Mouse (Mus musculus): ENCODE measurements at regions not wholly inside any gene's neighbourhood (a gene's known extent, or its start where the extent isn't known, plus 50 kb on each side); places are given as distances from the start of the nearest gene placed in this dataset.

DNA sequence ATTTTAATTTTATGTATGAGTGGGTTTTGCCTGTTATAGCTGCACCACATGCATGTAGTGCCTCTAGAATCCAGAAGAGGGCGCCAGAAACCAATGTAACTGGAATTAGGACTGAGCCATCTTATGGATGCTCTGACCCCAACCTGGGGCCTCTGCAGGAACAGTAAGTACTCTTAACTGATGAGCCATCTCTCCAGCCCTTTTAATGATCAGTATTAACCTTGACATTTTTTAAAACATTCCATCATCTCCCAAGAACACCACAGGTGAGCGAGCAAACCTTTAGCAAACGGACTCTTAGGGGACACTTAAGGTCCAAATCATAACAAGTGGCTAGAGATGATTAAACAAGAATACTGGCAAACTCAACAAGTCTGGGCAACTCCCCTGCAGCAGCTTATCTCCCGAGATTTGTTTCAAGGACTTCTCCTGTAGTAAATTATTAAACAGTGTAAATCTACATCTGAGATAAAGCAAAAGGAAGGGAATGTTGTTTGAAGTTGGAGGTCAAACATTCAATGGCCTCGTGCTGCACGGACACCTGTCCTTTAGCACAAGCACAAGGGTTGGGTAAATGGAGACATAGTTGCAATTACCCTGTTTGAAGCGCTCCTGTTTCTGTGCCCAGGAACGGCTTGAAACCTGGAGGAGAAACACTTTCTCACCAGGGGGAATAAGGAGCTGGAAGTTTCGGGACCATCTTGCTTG is 75.9 kb upstream of the Cpsf6 start:
- Histone ChIP-seq H3K27me3 (ENCODE audit: control insufficient read depth, insufficient read depth, low read length) (no peaks in the 10 kb centered on the region), H3K4me2 (replicated peaks; ENCODE audit: low read depth, low read length, severe bottlenecking) (no peak overlapping the region), H3K36me3 (ENCODE audit: control insufficient read depth, insufficient read depth, low read length) (no peaks in the 10 kb centered on the region), H3K4me1 (ENCODE audit: control insufficient read depth, insufficient read depth, low read length) (peaks cover 5% of the 10 kb centered on the region; the same call in 1 of the 2 replicates), H3K9me3 (ENCODE audit: control insufficient read depth, low read length) (no peaks in the 10 kb centered on the region), H3K4me3 (replicated peaks; ENCODE audit: low read length) (no peak overlapping the region), H3K9ac (ENCODE audit: low read depth, low read length, severe bottlenecking) (no peak overlapping the region), H3K27ac (replicated peaks; ENCODE audit: low read depth, low read length) (no peak overlapping the region)
- DNase-seq (ENCODE audit: low spot score), result peak; percentile 37
- ATAC-seq (ENCODE audit: low FRiP score, low read depth), result no peak
- TF ChIP-seq POLR2A (IDR thresholded peaks at IDR 0.05; ENCODE audit: borderline replicate concordance, extremely low read depth, insufficient read depth, insufficient read length), result no peak
- WGBS, result 70% methylated on average over 9 of the region's 9 CpGs

DNA sequence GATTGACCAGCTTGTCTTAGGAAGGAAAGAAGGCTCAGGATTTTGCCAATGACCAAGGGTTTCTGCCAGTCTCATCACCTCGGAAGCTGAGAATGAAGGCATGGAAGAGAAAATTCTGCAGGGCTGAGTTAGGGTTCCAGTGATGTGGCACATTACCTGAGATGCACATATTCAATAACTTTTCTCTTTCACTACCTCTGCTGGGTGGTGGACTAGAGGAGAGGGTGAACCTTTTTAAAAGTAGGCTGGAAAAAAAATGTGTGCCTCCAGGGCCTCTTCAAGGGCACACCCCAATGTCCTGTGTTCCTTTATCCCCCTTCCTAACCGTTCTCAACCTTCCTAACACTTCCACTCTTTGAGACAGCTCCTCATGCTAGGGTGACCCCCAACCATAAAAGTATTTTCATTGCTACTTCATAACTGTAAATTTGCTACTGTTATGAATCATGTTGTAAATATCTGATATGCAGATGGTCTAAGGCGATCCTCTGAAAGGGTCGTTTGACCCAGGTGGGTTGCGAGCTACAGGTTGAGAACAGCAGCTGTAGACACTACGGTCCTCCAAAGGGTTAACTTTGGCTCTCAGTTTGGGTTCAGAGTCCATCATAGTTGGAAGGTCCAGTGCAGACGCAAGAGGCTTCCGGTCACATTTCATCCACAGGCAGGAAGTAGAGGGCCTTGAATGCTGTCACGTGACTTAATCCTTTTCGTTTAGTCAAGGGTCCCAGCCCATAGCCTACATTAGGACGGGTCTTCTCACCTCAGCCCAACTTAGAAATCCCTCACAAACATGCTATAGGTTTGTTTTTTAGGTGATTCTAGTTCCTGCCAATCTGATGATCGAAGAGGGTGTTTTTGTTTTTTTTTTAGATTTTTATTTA is 75.1 kb upstream of the Cpsf6 start:
- Histone ChIP-seq H3K4me3 (replicated peaks; ENCODE audit: low read length) (no peak overlapping the region), H3K36me3 (ENCODE audit: control insufficient read depth, insufficient read depth, low read length) (no peaks in the 10 kb centered on the region), H3K4me2 (replicated peaks; ENCODE audit: low read depth, low read length, severe bottlenecking) (no peak overlapping the region), H3K4me1 (ENCODE audit: control insufficient read depth, insufficient read depth, low read length) (peaks cover 5% of the 10 kb centered on the region; the same call in 1 of the 2 replicates), H3K9ac (ENCODE audit: low read depth, low read length, severe bottlenecking) (no peak overlapping the region), H3K27me3 (ENCODE audit: control insufficient read depth, insufficient read depth, low read length) (no peaks in the 10 kb centered on the region), H3K27ac (replicated peaks; ENCODE audit: low read depth, low read length) (no peak overlapping the region), H3K9me3 (ENCODE audit: control insufficient read depth, low read length) (no peaks in the 10 kb centered on the region)
- no peak for TF ChIP-seq POLR2A (IDR thresholded peaks at IDR 0.05; ENCODE audit: borderline replicate concordance, extremely low read depth, insufficient read depth, insufficient read length)
- DNase-seq (ENCODE audit: low spot score), result no peak
- no peak for ATAC-seq (ENCODE audit: low FRiP score, low read depth)
- 68% methylated on average over 12 of the region's 12 CpGs for WGBS

GRCm38 (mm10) chr10:117454171-117454500 is 74.3 kb upstream of the Cpsf6 start:
- ATAC-seq (ENCODE audit: low FRiP score, low read depth), result no peak

DNA sequence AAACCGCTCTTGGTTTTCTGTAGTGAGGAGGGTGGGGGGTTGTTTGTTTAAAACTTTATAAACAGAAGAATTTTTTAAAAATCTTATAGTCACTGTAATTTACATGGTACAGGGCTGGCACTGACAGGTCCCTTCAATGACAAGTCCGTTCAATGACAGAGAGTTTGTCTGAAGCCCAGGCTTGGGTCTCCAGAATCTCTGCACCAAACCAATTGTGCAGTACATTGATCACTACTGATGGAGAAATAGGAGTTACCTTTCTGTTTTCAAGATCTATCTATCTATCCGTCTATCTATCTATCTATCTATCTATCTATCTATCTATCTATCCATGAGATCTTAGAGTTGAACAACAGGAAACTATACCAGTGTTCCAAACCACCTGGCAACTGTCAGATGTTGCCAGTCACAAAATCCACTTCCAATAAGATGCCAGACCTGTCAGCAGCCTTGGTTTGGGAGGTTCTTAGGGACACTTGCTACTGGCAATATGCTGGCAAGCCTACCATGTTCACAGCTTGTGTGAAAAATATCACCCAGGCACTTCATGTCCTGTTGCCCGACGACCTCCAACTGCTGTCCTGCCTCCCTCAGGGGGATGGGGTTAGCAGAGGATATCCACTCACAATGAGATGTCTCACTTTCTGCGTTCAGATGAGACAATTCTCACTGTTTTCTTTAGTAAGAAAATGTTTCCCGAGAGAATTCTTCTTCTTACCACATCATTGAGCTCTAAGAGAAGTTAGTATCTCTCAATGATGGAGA is 73.8 kb upstream of the Cpsf6 start:
- WGBS, result 83% methylated on average over 7 of the region's 7 CpGs
- no peak for TF ChIP-seq POLR2A (IDR thresholded peaks at IDR 0.05; ENCODE audit: borderline replicate concordance, extremely low read depth, insufficient read depth, insufficient read length)
- H3K4me1 ChIP-seq (ENCODE audit: control insufficient read depth, insufficient read depth, low read length), result peaks cover 5% of the 10 kb centered on the region; the same call in 1 of the 2 replicates
- no peaks in the 10 kb centered on the region for H3K9me3 ChIP-seq (ENCODE audit: control insufficient read depth, low read length)
- H3K4me3 ChIP-seq (replicated peaks; ENCODE audit: low read length), result no peak overlapping the region
- H3K9ac ChIP-seq (ENCODE audit: low read depth, low read length, severe bottlenecking), result no peak overlapping the region
- no peak overlapping the region for H3K4me2 ChIP-seq (replicated peaks; ENCODE audit: low read depth, low read length, severe bottlenecking)
- H3K27me3 ChIP-seq (ENCODE audit: control insufficient read depth, insufficient read depth, low read length), result no peaks in the 10 kb centered on the region
- no peaks in the 10 kb centered on the region for H3K36me3 ChIP-seq (ENCODE audit: control insufficient read depth, insufficient read depth, low read length)
- no peak overlapping the region for H3K27ac ChIP-seq (replicated peaks; ENCODE audit: low read depth, low read length)
- ATAC-seq (ENCODE audit: low FRiP score, low read depth), result no peak
- DNase-seq (ENCODE audit: low spot score), result no peak

More at GRCm38 (mm10) chr10:117454171-117454500, 74.3 kb upstream of the Cpsf6 start:
- no peaks in the 10 kb centered on the region for H3K27me3 ChIP-seq (ENCODE audit: control insufficient read depth, insufficient read depth, low read length)
- no peaks in the 10 kb centered on the region for H3K9me3 ChIP-seq (ENCODE audit: control insufficient read depth, low read length)
- H3K27ac ChIP-seq (replicated peaks; ENCODE audit: low read depth, low read length), result no peak overlapping the region
- peaks cover 5% of the 10 kb centered on the region; the same call in 1 of the 2 replicates for H3K4me1 ChIP-seq (ENCODE audit: control insufficient read depth, insufficient read depth, low read length)
- H3K4me2 ChIP-seq (replicated peaks; ENCODE audit: low read depth, low read length, severe bottlenecking), result no peak overlapping the region
- no peak overlapping the region for H3K4me3 ChIP-seq (replicated peaks; ENCODE audit: low read length)
- WGBS, result 86% methylated on average over 3 of the region's 3 CpGs
- no peak for DNase-seq (ENCODE audit: low spot score)
- H3K36me3 ChIP-seq (ENCODE audit: control insufficient read depth, insufficient read depth, low read length), result no peaks in the 10 kb centered on the region
- no peak for TF ChIP-seq POLR2A (IDR thresholded peaks at IDR 0.05; ENCODE audit: borderline replicate concordance, extremely low read depth, insufficient read depth, insufficient read length)
- no peak overlapping the region for H3K9ac ChIP-seq (ENCODE audit: low read depth, low read length, severe bottlenecking)

Measured in limb, embryonic 14.5 days (tissue).